Mouse (Mus musculus) heart, embryonic 14.5 days (tissue): ENCODE measurements around the gene Mcrs1. TPM values are rescaled to one million over a fixed set of nuclear protein-coding genes. Genes with fewer than 3 reads are reported as not detected.
"Not testable (repeated sequence)": the region's sequence is repeated elsewhere in the genome, so short reads cannot be mapped to it uniquely, and the experiment has no call there.

Source experiments
- ATAC-seq: fragments of 200-750 bp; cut with Nextera tagmentation; 2 replicates; pipeline ENCODE4 v1.8.0; 2017; ENCODE audit warnings: low read depth, moderate TSS enrichment; ENCODE audit not compliant: insufficient number of reproducible peaks, insufficient read depth, low FRiP score
- H3K27ac ChIP-seq, 2 experiments: fragments of 200-500 bp in 1 of 2; fragments of 300-500 bp in 1 of 2; sonication (generic) in 1 of 2; replicated peaks in 1 of 2; 2 replicates each; pipeline ENCODE4 v1.5.1; 2012 to 2014; ENCODE audit warnings: low read depth in 2 of 2, low read length in 2 of 2, control low read depth in 1 of 2, mild to moderate bottlenecking in 1 of 2, mixed read lengths in 1 of 2; ENCODE audit not compliant: control insufficient read depth in 1 of 2, insufficient read depth in 1 of 2
- H3K27me3 ChIP-seq: fragments of 300-500 bp; sonication (generic); 2 replicates; pipeline ENCODE4 v1.6.1; 2014; ENCODE audit warnings: mild to moderate bottlenecking, low read length, control low read depth; ENCODE audit not compliant: control insufficient read depth, insufficient read depth
- H3K36me3 ChIP-seq: fragments of 300-500 bp; sonication (generic); 2 replicates; pipeline ENCODE4 v1.6.1; 2014; ENCODE audit warnings: mild to moderate bottlenecking, control low read depth, low read length, mixed read lengths; ENCODE audit not compliant: control insufficient read depth, insufficient read depth
- H3K4me1 ChIP-seq, 2 experiments: fragments of 200-500 bp in 1 of 2; fragments of 300-500 bp in 1 of 2; sonication (generic) in 1 of 2; 2 replicates each; pipeline ENCODE4 v1.6.1; 2012 to 2014; ENCODE audit warnings: low read length in 2 of 2, control low read depth in 1 of 2, mixed read lengths in 1 of 2; ENCODE audit not compliant: control insufficient read depth in 2 of 2, insufficient read depth in 2 of 2
- H3K4me2 ChIP-seq: fragments of 300-500 bp; sonication (generic); 2 replicates; pipeline ENCODE4 v1.6.1; 2014; ENCODE audit warnings: mild to moderate bottlenecking, low read length
- H3K4me3 ChIP-seq, 2 experiments: fragments of 200-500 bp in 1 of 2; fragments of 300-500 bp in 1 of 2; sonication (generic) in 1 of 2; 2 replicates each; pipeline ENCODE4 v1.5.1; 2012 to 2014; ENCODE audit warnings: low read length in 2 of 2, mild to moderate bottlenecking in 2 of 2, control low read depth in 1 of 2, low read depth in 1 of 2, moderate library complexity in 1 of 2; ENCODE audit not compliant: control insufficient read depth in 1 of 2, insufficient read depth in 1 of 2
- H3K9ac ChIP-seq: fragments of 300-500 bp; sonication (generic); 2 replicates; pipeline ENCODE4 v1.6.1; 2014; ENCODE audit warnings: mild to moderate bottlenecking, low read length
- H3K9me3 ChIP-seq: fragments of 300-500 bp; sonication (generic); 2 replicates; pipeline ENCODE4 v1.6.1; 2016; ENCODE audit warnings: low read length, control low read depth; ENCODE audit not compliant: control insufficient read depth
- WGBS: fragments of 180-500 bp; shearing (Covaris S2); extraction: QIAGEN DNeasy Blood & Tissue Kit; methylation state at CpG from one replicate; pipeline ENCODE4 v1.1.7; 2014; 5-methylcytosine and 5-hydroxymethylcytosine counted together
- polyA plus RNA-seq: library from polyadenylated mRNA; unstranded; fragments of >200 nt; fragmentation: Nextera tagmentation; extraction: Ambion mirVana; gene quantifications from 2 replicates; pipeline ENCODE4 v1.2.1, GENCODE M21; 2014

Mcrs1 gene
- polyA plus RNA-seq, 1 experiment from 2014 or later: 173 TPM

DNA sequence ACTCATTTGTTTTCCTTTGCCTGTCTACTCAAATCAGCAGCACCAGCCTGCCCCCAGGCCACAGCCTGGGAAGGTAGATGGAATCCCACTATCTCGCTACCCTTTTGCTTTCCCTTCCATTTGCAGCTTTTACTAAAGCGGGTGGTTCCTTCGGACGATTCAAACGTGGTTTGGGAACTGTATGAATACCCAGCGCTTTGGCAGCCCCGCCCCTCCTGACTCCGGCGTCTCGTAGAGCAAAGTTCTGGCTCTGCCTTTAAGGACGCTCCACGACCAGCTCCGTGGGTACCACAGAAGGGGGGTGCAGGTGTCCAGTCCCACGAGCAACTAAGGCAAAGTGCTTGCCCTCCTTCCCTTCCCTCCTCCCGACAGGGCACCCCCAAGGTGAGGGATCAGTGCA lies 650 bp downstream of the Mcrs1 start:
- not testable (repeated sequence) for H3K27me3 ChIP-seq, H3K9me3 ChIP-seq, ATAC-seq
- H3K4me1 ChIP-seq: peaks cover 42 to 53% of the 10 kb centered on the region in 2 experiments
- H3K4me3 ChIP-seq: peak overlapping the region; percentile 63
- H3K9ac ChIP-seq: peak overlapping the region; percentile 75
- peak overlapping the region; percentile 76 for H3K4me2 ChIP-seq
- H3K27ac ChIP-seq: peak overlapping the region; percentile 51 to 97
- peaks cover 24% of the 10 kb centered on the region for H3K36me3 ChIP-seq
- WGBS: 0% methylated on average over 14 of the region's 15 CpGs

DNA sequence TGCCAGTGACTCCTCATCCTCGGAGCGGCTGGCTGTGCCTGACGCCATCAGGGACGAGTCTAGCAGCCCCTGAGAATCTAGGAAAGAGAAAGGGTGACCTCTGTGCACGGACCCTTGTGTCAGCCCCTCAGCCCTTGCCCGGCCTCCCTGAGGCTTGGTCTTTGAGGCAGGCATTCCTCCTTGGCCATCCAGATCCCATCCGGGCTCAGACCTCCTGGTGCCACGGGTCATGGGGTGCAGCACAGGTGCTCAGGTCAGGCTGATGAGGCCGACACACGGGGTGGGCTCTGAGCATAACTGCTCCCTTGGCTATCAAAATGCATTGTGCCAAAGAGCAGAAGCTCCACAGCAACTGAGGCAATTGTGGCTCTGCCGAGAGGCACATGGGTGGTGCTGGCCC lies 1.8 kb downstream of the Mcrs1 start:
- no peaks in the 10 kb centered on the region for H3K9me3 ChIP-seq
- H3K4me3 ChIP-seq: peak overlapping the region; percentile 13 to 22; a peak in 3 of 4 replicates
- no peaks in the 10 kb centered on the region for H3K27me3 ChIP-seq
- peak overlapping the region; percentile 68 for H3K9ac ChIP-seq
- peaks cover 42 to 53% of the 10 kb centered on the region in 2 experiments for H3K4me1 ChIP-seq
- H3K27ac ChIP-seq: peak overlapping the region; percentile 95 to 96
- 78% methylated on average over 10 of the region's 11 CpGs for WGBS
- peaks cover 36% of the 10 kb centered on the region for H3K36me3 ChIP-seq
- no peak for ATAC-seq
- peak overlapping the region; percentile 76 for H3K4me2 ChIP-seq

DNA sequence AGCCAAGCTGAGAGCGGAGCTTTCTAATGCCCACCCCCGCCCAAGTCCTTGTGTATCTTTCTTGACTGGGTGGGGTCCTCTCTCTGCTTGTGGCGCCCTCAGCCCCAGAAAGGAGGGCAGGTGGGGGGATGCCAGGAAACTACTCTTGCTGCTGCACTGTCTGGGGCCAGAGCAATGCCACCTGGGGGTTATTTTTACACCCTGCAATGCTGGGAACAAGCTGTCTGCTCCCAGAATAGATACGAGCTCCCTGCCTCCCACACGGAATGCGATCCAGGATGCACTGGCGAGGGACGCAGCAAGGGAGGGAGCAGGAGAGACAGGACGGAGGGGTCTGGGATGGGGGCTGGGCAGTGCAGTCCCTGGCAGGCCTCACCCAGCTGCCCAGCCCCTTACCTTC lies 2.8 kb downstream of the Mcrs1 start:
- H3K4me2 ChIP-seq: peak overlapping the region; percentile 76
- H3K36me3 ChIP-seq: peaks cover 46% of the 10 kb centered on the region

DNA sequence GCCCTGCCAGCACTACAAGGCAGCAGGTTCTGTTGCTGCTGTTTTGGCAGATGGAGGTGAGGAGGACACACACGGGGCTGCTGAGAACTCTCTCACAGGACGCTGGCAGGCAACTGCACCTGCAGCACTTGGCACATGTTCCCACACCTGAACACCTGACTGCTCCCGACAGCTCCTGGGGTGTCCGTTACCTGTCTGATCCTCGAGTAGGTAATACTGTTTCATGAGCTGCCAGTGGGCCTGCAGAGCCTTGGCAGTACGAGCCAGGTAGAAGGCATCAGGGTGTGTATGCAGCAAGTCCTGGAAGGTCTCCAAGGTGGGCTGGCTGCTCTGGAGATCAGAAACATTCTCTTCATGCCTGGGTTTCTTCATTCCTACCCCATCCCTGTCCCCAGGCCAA lies 5.0 kb downstream of the Mcrs1 start:
- not testable (repeated sequence) for H3K9ac ChIP-seq, H3K9me3 ChIP-seq, H3K4me2 ChIP-seq, H3K4me3 ChIP-seq, H3K27ac ChIP-seq, ATAC-seq, H3K27me3 ChIP-seq
- Histone ChIP-seq H3K36me3 (peaks cover 68% of the 10 kb centered on the region), H3K4me1 (peaks cover 25 to 37% of the 10 kb centered on the region in 2 experiments)
- 85% methylated on average over 6 of the region's 6 CpGs for WGBS

More for the DNA sequence above, 2.8 kb downstream of the Mcrs1 start:
- Histone ChIP-seq H3K9ac (peak overlapping the region; percentile 68), H3K4me3 (peak overlapping the region; percentile 13 to 22; a peak in 3 of 4 replicates), H3K27me3 (no peaks in the 10 kb centered on the region), H3K27ac (peak overlapping the region; percentile 95 to 96), H3K4me1 (peaks cover 36 to 46% of the 10 kb centered on the region in 2 experiments), H3K9me3 (no peaks in the 10 kb centered on the region)
- ATAC-seq: peak; percentile 61
- WGBS: 27% methylated on average over 9 of the region's 9 CpGs

DNA sequence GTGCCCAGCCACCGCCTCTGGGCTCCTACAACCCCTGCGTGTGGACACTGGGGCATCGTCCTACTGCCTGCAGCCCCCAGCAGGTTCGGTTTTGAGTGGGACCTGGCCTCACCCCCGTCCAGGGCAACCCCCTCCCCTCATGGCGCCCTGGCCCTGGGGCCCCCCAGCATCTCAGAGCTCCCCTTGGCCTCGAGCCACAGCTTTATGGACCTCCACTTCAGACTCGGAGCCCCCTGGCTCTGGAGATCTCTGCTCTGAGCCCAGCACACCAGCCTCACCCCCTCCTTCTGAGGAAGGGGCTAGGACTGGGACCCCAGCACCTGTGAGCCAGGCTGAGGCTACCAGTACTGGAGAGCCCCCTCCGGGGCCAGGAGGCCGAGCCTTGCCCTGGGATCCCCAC lies 9.7 kb downstream of the Mcrs1 start:
- ATAC-seq: no peak
- H3K27ac ChIP-seq: no peak overlapping the region
- no peak overlapping the region for H3K4me3 ChIP-seq
- no peak overlapping the region for H3K9ac ChIP-seq
- H3K4me2 ChIP-seq: no peak overlapping the region
- WGBS: 91% methylated on average over 10 of the region's 10 CpGs
- no peaks in the 10 kb centered on the region for H3K27me3 ChIP-seq
- peaks cover 0 to under 1% of the 10 kb centered on the region in 2 experiments; a peak in 1 of 4 replicates for H3K4me1 ChIP-seq
- H3K36me3 ChIP-seq: peaks cover 66% of the 10 kb centered on the region
- H3K9me3 ChIP-seq: no peaks in the 10 kb centered on the region

DNA sequence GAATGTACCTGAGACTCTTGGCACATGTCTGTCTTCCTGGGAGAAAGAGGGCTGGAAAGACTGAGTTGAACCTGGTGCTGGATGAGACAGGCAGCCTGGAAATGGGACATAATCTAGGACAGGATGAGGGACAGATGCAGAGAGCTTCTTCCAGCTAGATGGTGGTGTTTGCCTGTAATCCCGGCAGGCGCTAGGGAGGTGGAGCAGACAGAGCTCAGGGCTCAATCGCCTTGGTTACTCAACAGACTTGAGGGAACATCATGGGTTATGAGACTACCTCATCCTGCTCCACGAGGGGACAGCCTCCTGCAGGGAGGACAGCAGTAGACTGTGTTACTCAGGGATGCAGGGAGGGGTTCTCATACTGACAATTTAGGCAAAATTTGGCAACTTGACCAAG lies 10.5 kb downstream of the Mcrs1 start:
- H3K9ac ChIP-seq: no peak overlapping the region
- 64% methylated on average over 4 of the region's 4 CpGs for WGBS
- peaks cover 58% of the 10 kb centered on the region for H3K36me3 ChIP-seq
- no peaks in the 10 kb centered on the region for H3K4me1 ChIP-seq
- H3K27me3 ChIP-seq: no peaks in the 10 kb centered on the region
- H3K4me2 ChIP-seq: no peak overlapping the region
- no peaks in the 10 kb centered on the region for H3K9me3 ChIP-seq
- H3K4me3 ChIP-seq: no peak overlapping the region
- no peak overlapping the region for H3K27ac ChIP-seq
- no peak for ATAC-seq

DNA sequence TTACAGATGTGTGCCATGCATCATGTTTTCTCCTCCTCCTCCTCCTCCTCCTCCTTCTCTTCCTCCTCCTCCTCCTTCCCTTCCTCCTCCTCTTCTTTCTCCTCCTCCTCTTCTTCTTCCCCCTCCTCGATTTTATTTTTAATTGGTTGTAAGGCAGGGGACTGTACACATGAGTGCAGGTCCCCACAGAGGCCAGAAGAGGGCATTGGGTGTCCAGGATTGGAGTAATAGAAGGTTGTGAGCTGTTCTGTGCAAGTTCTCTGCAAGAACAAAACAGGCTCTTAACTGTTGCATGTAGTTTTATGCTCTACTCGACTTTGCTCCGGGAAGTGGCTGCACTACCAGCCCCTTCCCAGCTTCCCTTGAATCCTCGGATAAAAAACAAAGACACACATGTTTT lies 11.6 kb downstream of the Mcrs1 start:
- Histone ChIP-seq H3K27me3 (peaks cover 5% of the 10 kb centered on the region; the same call in 1 of the 2 replicates), H3K9me3 (no peaks in the 10 kb centered on the region), H3K27ac (no peak overlapping the region), H3K9ac (no peak overlapping the region), H3K36me3 (peaks cover 47% of the 10 kb centered on the region), H3K4me2 (no peak overlapping the region), H3K4me1 (no peaks in the 10 kb centered on the region), H3K4me3 (no peak overlapping the region)
- no peak for ATAC-seq
- WGBS: 67% methylated on average over 4 of the region's 4 CpGs

DNA sequence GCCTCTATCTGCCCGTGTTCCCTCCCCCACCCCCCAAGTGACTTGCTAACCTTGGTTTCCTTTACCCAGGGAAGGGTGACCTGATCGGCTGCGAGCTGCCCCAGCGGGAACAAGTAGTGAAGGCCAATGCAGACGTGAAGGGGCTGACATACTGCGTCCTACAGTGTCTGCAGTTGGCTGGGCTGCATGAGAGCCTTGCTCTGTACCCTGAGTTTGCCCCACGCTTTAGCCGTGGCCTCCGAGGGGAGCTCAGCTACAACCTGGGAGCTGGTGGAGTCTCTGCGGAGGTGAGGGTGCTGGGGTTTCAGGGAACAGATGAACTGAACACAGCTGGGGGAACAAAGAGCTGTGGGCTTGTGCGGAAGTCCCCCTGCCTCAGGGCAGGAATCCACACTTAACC lies 13.8 kb downstream of the Mcrs1 start:
- H3K9me3 ChIP-seq: no peaks in the 10 kb centered on the region
- H3K27me3 ChIP-seq: peaks cover 17% of the 10 kb centered on the region
- no peak overlapping the region for H3K4me3 ChIP-seq
- H3K27ac ChIP-seq: no peak overlapping the region
- 60% methylated on average over 11 of the region's 11 CpGs for WGBS
- no peak overlapping the region for H3K9ac ChIP-seq
- H3K4me1 ChIP-seq: no peaks in the 10 kb centered on the region
- no peak overlapping the region for H3K4me2 ChIP-seq
- no peak for ATAC-seq
- peaks cover 25% of the 10 kb centered on the region for H3K36me3 ChIP-seq
